Mouse (Mus musculus): ENCODE results near the gene Tmtc1. TPM values are rescaled to one million over a fixed set of nuclear protein-coding genes. Genes with fewer than 3 reads are reported as not detected.

The Tmtc1 gene
- polyA plus RNA-seq, 1 experiment from 2014 or later: 0.81 TPM

- ATAC-seq (replicated peaks; ENCODE audit: insufficient number of reproducible peaks, low FRiP score, low TSS enrichment, low read depth) (no peak), DNase-seq (ENCODE audit: low spot score) (no peak)
- Histone ChIP-seq H3K36me3 (replicated peaks; ENCODE audit: control insufficient read depth, insufficient read depth, low read depth, low read length) (no peaks in the 10 kb centered on the region), H3K9ac (replicated peaks; ENCODE audit: low read length) (no peak overlapping the region), H3K9me3 (replicated peaks; ENCODE audit: control insufficient read depth, low read length) (no peaks in the 10 kb centered on the region), H3K27me3 (ENCODE audit: control insufficient read depth, insufficient read depth, low read length) (no peaks in the 10 kb centered on the region), H3K27ac (replicated peaks; ENCODE audit: low read depth, low read length) (no peak overlapping the region), H3K4me1 (ENCODE audit: control insufficient read depth, insufficient read depth, low read length) (no peaks in the 10 kb centered on the region), H3K4me3 (ENCODE audit: low read depth, low read length) (no peak overlapping the region), H3K4me2 (ENCODE audit: low read depth, low read length) (no peak overlapping the region)
- 85% methylated on average over 2 of the region's 2 CpGs for WGBS
Measured at GRCm38 (mm10) chr6:148342191-148342590, 102.0 kb downstream of the Tmtc1 start.

DNA sequence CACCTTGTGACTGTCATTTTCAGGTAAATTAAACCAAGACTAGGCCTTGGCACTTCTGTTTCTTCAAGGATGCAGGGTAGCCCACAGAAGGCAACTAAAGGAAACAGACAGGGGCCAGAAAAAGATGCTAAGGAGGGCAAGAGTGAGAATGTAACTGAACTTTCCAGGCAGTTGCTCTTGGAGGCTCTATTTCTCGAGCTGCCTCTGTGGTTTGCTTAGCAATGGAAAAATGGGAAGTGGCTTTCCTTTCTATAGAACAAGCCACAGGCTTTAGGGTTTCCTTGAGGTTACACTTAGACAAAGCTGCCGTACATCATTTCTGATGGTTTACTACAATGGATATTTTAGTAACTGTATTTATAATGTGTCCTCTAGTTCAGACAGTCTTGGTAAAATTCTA is 102.4 kb downstream of the Tmtc1 start:
- WGBS: 69% methylated on average over 2 of the region's 2 CpGs
- ATAC-seq (replicated peaks; ENCODE audit: insufficient number of reproducible peaks, low FRiP score, low TSS enrichment, low read depth) (no peak), DNase-seq (ENCODE audit: low spot score) (no peak)
- H3K9ac ChIP-seq (replicated peaks; ENCODE audit: low read length): no peak overlapping the region
- no peaks in the 10 kb centered on the region for H3K9me3 ChIP-seq (replicated peaks; ENCODE audit: control insufficient read depth, low read length)
- H3K27me3 ChIP-seq (ENCODE audit: control insufficient read depth, insufficient read depth, low read length): no peaks in the 10 kb centered on the region
- H3K4me3 ChIP-seq (ENCODE audit: low read depth, low read length): no peak overlapping the region
- H3K4me1 ChIP-seq (ENCODE audit: control insufficient read depth, insufficient read depth, low read length): no peaks in the 10 kb centered on the region
- H3K27ac ChIP-seq (replicated peaks; ENCODE audit: low read depth, low read length): no peak overlapping the region
- H3K4me2 ChIP-seq (ENCODE audit: low read depth, low read length): no peak overlapping the region
- no peaks in the 10 kb centered on the region for H3K36me3 ChIP-seq (replicated peaks; ENCODE audit: control insufficient read depth, insufficient read depth, low read depth, low read length)

- Histone ChIP-seq H3K4me2 (ENCODE audit: low read depth, low read length) (no peak overlapping the region), H3K4me1 (ENCODE audit: control insufficient read depth, insufficient read depth, low read length) (no peaks in the 10 kb centered on the region), H3K4me3 (ENCODE audit: low read depth, low read length) (no peak overlapping the region), H3K27ac (replicated peaks; ENCODE audit: low read depth, low read length) (no peak overlapping the region), H3K36me3 (replicated peaks; ENCODE audit: control insufficient read depth, insufficient read depth, low read depth, low read length) (no peaks in the 10 kb centered on the region), H3K27me3 (ENCODE audit: control insufficient read depth, insufficient read depth, low read length) (no peaks in the 10 kb centered on the region), H3K9ac (replicated peaks; ENCODE audit: low read length) (no peak overlapping the region), H3K9me3 (replicated peaks; ENCODE audit: control insufficient read depth, low read length) (no peaks in the 10 kb centered on the region)
- peak; percentile 11 for DNase-seq (ENCODE audit: low spot score)
- ATAC-seq (replicated peaks; ENCODE audit: insufficient number of reproducible peaks, low FRiP score, low TSS enrichment, low read depth): no peak
- WGBS: 49% methylated on average over 3 of the region's 3 CpGs
Measured at GRCm38 (mm10) chr6:148338326-148338957, 105.7 kb downstream of the Tmtc1 start.

DNA sequence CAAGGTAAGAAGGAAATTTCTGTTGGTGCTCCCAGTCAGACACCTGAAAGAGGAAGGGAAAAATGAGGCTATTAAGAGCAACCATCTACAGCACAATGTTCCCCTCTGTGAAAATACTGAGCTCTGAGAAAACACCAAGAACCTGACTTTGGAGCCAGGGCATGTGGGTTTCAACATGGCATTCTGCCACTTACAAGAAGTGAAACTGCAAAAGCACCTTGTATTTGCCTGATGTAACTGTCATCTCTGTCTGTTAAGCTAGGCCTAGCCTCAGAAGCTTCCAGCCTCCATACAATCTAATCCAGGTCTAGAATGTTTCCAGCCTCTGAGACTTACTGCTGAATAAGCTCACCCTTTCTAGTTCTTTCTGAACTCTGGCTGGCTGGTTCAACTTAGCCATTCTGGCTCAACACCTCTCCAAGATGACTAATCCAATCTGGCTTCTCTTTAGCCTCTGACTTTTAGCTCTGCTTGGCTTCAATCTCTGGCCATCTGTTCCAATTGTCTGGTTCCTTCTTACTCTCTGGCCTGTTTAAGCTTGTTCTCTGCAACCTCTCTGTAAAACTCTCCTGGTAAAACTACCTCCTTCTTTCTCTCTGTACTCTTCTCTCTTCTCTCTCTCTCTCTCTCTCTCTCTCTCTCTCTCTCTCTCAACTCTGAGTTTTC is 107.8 kb downstream of the Tmtc1 start:
- no peak for DNase-seq (ENCODE audit: low spot score)
- H3K27ac ChIP-seq (replicated peaks; ENCODE audit: low read depth, low read length): no peak overlapping the region

DNA sequence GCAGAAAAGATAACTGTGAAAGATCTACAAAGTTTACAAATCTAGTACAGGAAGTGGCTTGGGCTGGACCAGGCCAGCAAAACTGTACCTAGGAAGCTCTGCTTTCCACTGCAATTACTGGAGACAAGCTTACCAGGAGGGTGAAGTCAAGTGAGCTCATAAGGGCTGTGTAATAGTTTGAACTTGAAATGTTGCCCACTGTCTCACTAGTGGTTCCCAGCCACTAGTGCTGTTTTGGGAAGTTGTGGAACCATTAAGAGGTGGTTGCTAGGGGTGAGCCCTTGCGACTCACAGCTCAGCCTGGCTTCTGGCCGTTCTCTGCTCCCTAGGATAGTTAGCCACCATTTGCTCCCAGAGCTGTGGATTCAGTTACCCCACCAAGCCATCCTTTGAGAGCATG is 112.3 kb downstream of the Tmtc1 start:
- no peak for ATAC-seq (replicated peaks; ENCODE audit: insufficient number of reproducible peaks, low FRiP score, low TSS enrichment, low read depth)
- no peak overlapping the region for H3K4me2 ChIP-seq (ENCODE audit: low read depth, low read length)
- no peaks in the 10 kb centered on the region for H3K4me1 ChIP-seq (ENCODE audit: control insufficient read depth, insufficient read depth, low read length)
- no peaks in the 10 kb centered on the region for H3K27me3 ChIP-seq (ENCODE audit: control insufficient read depth, insufficient read depth, low read length)
- H3K4me3 ChIP-seq (ENCODE audit: low read depth, low read length): no peak overlapping the region
- no peaks in the 10 kb centered on the region for H3K36me3 ChIP-seq (replicated peaks; ENCODE audit: control insufficient read depth, insufficient read depth, low read depth, low read length)
- H3K9me3 ChIP-seq (replicated peaks; ENCODE audit: control insufficient read depth, low read length): no peaks in the 10 kb centered on the region
- H3K27ac ChIP-seq (replicated peaks; ENCODE audit: low read depth, low read length): no peak overlapping the region
- no peak overlapping the region for H3K9ac ChIP-seq (replicated peaks; ENCODE audit: low read length)
- no peak for DNase-seq (ENCODE audit: low spot score)
- WGBS: 80% methylated on average over 2 of the region's 2 CpGs

More for the DNA sequence above, 107.8 kb downstream of the Tmtc1 start:
- H3K4me1 ChIP-seq (ENCODE audit: control insufficient read depth, insufficient read depth, low read length): no peaks in the 10 kb centered on the region
- H3K36me3 ChIP-seq (replicated peaks; ENCODE audit: control insufficient read depth, insufficient read depth, low read depth, low read length): no peaks in the 10 kb centered on the region
- H3K27me3 ChIP-seq (ENCODE audit: control insufficient read depth, insufficient read depth, low read length): no peaks in the 10 kb centered on the region
- H3K4me2 ChIP-seq (ENCODE audit: low read depth, low read length): no peak overlapping the region
- no peak for ATAC-seq (replicated peaks; ENCODE audit: insufficient number of reproducible peaks, low FRiP score, low TSS enrichment, low read depth)
- H3K4me3 ChIP-seq (ENCODE audit: low read depth, low read length): no peak overlapping the region
- no peaks in the 10 kb centered on the region for H3K9me3 ChIP-seq (replicated peaks; ENCODE audit: control insufficient read depth, low read length)
- H3K9ac ChIP-seq (replicated peaks; ENCODE audit: low read length): no peak overlapping the region

- no peak for ATAC-seq (replicated peaks; ENCODE audit: insufficient number of reproducible peaks, low FRiP score, low TSS enrichment, low read depth)
- no peak overlapping the region for H3K4me3 ChIP-seq (ENCODE audit: low read depth, low read length)
Measured at GRCm38 (mm10) chr6:148329976-148330375, 114.2 kb downstream of the Tmtc1 start.

GRCm38 (mm10) chr6:148328928-148329327 is 115.3 kb downstream of the Tmtc1 start:
- no peak overlapping the region for H3K27ac ChIP-seq (replicated peaks; ENCODE audit: low read depth, low read length)
- no peak overlapping the region for H3K4me3 ChIP-seq (ENCODE audit: low read depth, low read length)
- H3K9me3 ChIP-seq (replicated peaks; ENCODE audit: control insufficient read depth, low read length): no peaks in the 10 kb centered on the region
- no peaks in the 10 kb centered on the region for H3K36me3 ChIP-seq (replicated peaks; ENCODE audit: control insufficient read depth, insufficient read depth, low read depth, low read length)
- DNase-seq (ENCODE audit: low spot score) (no peak), ATAC-seq (replicated peaks; ENCODE audit: insufficient number of reproducible peaks, low FRiP score, low TSS enrichment, low read depth) (no peak)
- no peak overlapping the region for H3K9ac ChIP-seq (replicated peaks; ENCODE audit: low read length)
- H3K27me3 ChIP-seq (ENCODE audit: control insufficient read depth, insufficient read depth, low read length): no peaks in the 10 kb centered on the region
- WGBS: 61% methylated on average over 2 of the region's 2 CpGs
- no peaks in the 10 kb centered on the region for H3K4me1 ChIP-seq (ENCODE audit: control insufficient read depth, insufficient read depth, low read length)
- no peak overlapping the region for H3K4me2 ChIP-seq (ENCODE audit: low read depth, low read length)

More at GRCm38 (mm10) chr6:148329976-148330375, 114.2 kb downstream of the Tmtc1 start:
- DNase-seq (ENCODE audit: low spot score): no peak
- no peaks in the 10 kb centered on the region for H3K36me3 ChIP-seq (replicated peaks; ENCODE audit: control insufficient read depth, insufficient read depth, low read depth, low read length)
- no peaks in the 10 kb centered on the region for H3K9me3 ChIP-seq (replicated peaks; ENCODE audit: control insufficient read depth, low read length)
- no peak overlapping the region for H3K27ac ChIP-seq (replicated peaks; ENCODE audit: low read depth, low read length)
- no peaks in the 10 kb centered on the region for H3K4me1 ChIP-seq (ENCODE audit: control insufficient read depth, insufficient read depth, low read length)
- no peaks in the 10 kb centered on the region for H3K27me3 ChIP-seq (ENCODE audit: control insufficient read depth, insufficient read depth, low read length)
- no peak overlapping the region for H3K9ac ChIP-seq (replicated peaks; ENCODE audit: low read length)
- H3K4me2 ChIP-seq (ENCODE audit: low read depth, low read length): no peak overlapping the region

DNA sequence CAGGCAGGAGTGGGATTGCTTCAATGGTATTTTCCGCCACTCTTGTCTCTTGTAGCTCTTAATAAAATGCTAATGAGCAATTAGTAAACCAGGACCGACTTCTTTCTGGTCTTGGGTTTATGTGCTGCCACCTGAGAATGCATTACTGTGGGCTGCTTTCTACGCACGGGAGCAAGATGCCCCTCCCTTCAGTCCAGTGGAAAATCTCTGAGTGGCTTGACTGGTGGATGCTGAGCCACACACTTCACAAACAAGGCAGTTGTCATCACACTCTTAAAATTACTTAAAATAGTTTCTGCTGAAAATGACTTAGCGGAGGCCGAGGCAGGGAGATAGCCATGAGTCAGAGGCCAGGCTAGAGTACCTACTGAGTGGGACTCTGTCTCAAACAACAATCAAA is 116.1 kb downstream of the Tmtc1 start:
- no peak for DNase-seq (ENCODE audit: low spot score)
- H3K4me3 ChIP-seq (ENCODE audit: low read depth, low read length): no peak overlapping the region
- 76% methylated on average over 6 of the region's 6 CpGs for WGBS

More for the DNA sequence above, 116.1 kb downstream of the Tmtc1 start:
- no peaks in the 10 kb centered on the region for H3K4me1 ChIP-seq (ENCODE audit: control insufficient read depth, insufficient read depth, low read length)
- H3K27me3 ChIP-seq (ENCODE audit: control insufficient read depth, insufficient read depth, low read length): no peaks in the 10 kb centered on the region
- H3K9ac ChIP-seq (replicated peaks; ENCODE audit: low read length): no peak overlapping the region
- H3K9me3 ChIP-seq (replicated peaks; ENCODE audit: control insufficient read depth, low read length): no peaks in the 10 kb centered on the region
- H3K36me3 ChIP-seq (replicated peaks; ENCODE audit: control insufficient read depth, insufficient read depth, low read depth, low read length): no peaks in the 10 kb centered on the region
- no peak overlapping the region for H3K27ac ChIP-seq (replicated peaks; ENCODE audit: low read depth, low read length)
- H3K4me2 ChIP-seq (ENCODE audit: low read depth, low read length): no peak overlapping the region
- no peak for ATAC-seq (replicated peaks; ENCODE audit: insufficient number of reproducible peaks, low FRiP score, low TSS enrichment, low read depth)
